Mouse (Mus musculus): ENCODE results near the gene Krt88. TPM values are rescaled to one million over a fixed set of nuclear protein-coding genes. Genes with fewer than 3 reads are reported as not detected.
A peak's percentile ranks its signal among the peaks of the same experiment; 100 is the strongest.

Krt88 gene
- polyA plus RNA-seq, 1 experiment from 2014 or later: not detected

GRCm38 (mm10) chr15:101455891-101456290 lies 8.3 kb downstream of the Krt88 start:
- 88% methylated on average over 6 of the region's 6 CpGs for WGBS
- H3K4me2 ChIP-seq (ENCODE audit: low read depth, severe bottlenecking): no peak overlapping the region

DNA sequence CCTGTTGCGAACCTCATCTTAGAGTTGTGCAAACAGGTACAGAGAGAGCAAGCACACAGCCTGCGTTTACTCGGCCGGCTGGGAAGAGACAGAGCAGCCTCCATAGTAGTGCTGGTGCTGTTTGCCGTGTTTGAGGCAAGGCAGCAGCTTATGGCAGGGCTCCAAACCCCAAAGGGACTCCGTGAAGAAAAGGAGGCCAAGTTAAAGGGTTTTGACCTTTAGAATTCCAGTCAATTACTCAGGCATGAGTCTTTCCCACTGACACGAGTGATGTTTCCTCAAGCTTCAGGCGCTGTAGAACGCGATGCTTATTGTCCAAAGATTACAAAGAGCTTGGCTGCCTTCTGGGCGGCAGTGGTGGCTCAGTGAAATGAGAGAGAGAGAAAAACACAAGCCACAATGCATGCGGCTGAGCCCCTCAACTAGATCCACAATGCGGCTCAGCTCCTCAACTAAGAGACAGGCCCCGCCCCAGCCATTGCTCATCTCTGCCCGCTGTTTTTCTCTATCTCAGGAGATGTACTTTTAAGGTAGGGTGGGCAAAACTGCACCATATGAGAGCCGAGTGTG lies 10.9 kb downstream of the Krt88 start:
- ATAC-seq (ENCODE audit: insufficient number of reproducible peaks, low FRiP score, low TSS enrichment, low read depth) (no peak), DNase-seq (ENCODE audit: low spot score) (no peak)
- H3K36me3 ChIP-seq (ENCODE audit: control insufficient read depth, insufficient read depth, low read length): no peaks in the 10 kb centered on the region
- no peak overlapping the region for H3K9ac ChIP-seq (ENCODE audit: low read length)
- H3K4me1 ChIP-seq (ENCODE audit: control insufficient read depth, insufficient read depth, low read length): no peaks in the 10 kb centered on the region
- 84% methylated on average over 16 of the region's 16 CpGs for WGBS
- no peak overlapping the region for H3K4me2 ChIP-seq (ENCODE audit: low read depth, severe bottlenecking)
- H3K27ac ChIP-seq (replicated peaks; ENCODE audit: low read depth, low read length): no peak overlapping the region
- H3K9me3 ChIP-seq (ENCODE audit: control insufficient read depth, low read length): 0 out of 2 replicates have a peak, but pooled peaks cover 2% of the 10 kb centered on the region
- H3K27me3 ChIP-seq (ENCODE audit: control insufficient read depth, insufficient read depth, low read length): no peaks in the 10 kb centered on the region
- no peak overlapping the region for H3K4me3 ChIP-seq (ENCODE audit: low read depth, low read length)

More at GRCm38 (mm10) chr15:101455891-101456290, 8.3 kb downstream of the Krt88 start:
- Histone ChIP-seq H3K36me3 (ENCODE audit: control insufficient read depth, insufficient read depth, low read length) (no peaks in the 10 kb centered on the region), H3K4me1 (ENCODE audit: control insufficient read depth, insufficient read depth, low read length) (no peaks in the 10 kb centered on the region), H3K27ac (replicated peaks; ENCODE audit: low read depth, low read length) (no peak overlapping the region), H3K9ac (ENCODE audit: low read length) (no peak overlapping the region), H3K4me3 (ENCODE audit: low read depth, low read length) (no peak overlapping the region), H3K27me3 (ENCODE audit: control insufficient read depth, insufficient read depth, low read length) (no peaks in the 10 kb centered on the region), H3K9me3 (ENCODE audit: control insufficient read depth, low read length) (0 out of 2 replicates have a peak, but pooled peaks cover 2% of the 10 kb centered on the region)
- no peak for ATAC-seq (ENCODE audit: insufficient number of reproducible peaks, low FRiP score, low TSS enrichment, low read depth)
- DNase-seq (ENCODE audit: low spot score): no peak

GRCm38 (mm10) chr15:101459283-101459682 lies 11.7 kb downstream of the Krt88 start:
- no peak overlapping the region for H3K4me3 ChIP-seq (ENCODE audit: low read depth, low read length)
- 79% methylated on average over 14 of the region's 14 CpGs for WGBS
- no peaks in the 10 kb centered on the region for H3K27me3 ChIP-seq (ENCODE audit: control insufficient read depth, insufficient read depth, low read length)
- 0 out of 2 replicates have a peak, but pooled peaks cover 2% of the 10 kb centered on the region for H3K9me3 ChIP-seq (ENCODE audit: control insufficient read depth, low read length)
- H3K36me3 ChIP-seq (ENCODE audit: control insufficient read depth, insufficient read depth, low read length): no peaks in the 10 kb centered on the region
- H3K4me2 ChIP-seq (ENCODE audit: low read depth, severe bottlenecking): no peak overlapping the region
- ATAC-seq (ENCODE audit: insufficient number of reproducible peaks, low FRiP score, low TSS enrichment, low read depth) (no peak), DNase-seq (ENCODE audit: low spot score) (no peak)
- no peak overlapping the region for H3K27ac ChIP-seq (replicated peaks; ENCODE audit: low read depth, low read length)
- H3K9ac ChIP-seq (ENCODE audit: low read length): no peak overlapping the region
- no peaks in the 10 kb centered on the region for H3K4me1 ChIP-seq (ENCODE audit: control insufficient read depth, insufficient read depth, low read length)

GRCm38 (mm10) chr15:101463651-101464050 lies 16.1 kb downstream of the Krt88 start, which contains the start of gene Krt81:
Gene Krt81, minus strand, starts transcription at chr15:101463751.
- Histone ChIP-seq H3K4me2 (ENCODE audit: low read depth, severe bottlenecking) (no peak within 1 kb of the TSS), H3K36me3 (ENCODE audit: control insufficient read depth, insufficient read depth, low read length) (no peaks in the 10 kb centered on the region), H3K9me3 (ENCODE audit: control insufficient read depth, low read length) (no peaks in the 10 kb centered on the region), H3K4me1 (ENCODE audit: control insufficient read depth, insufficient read depth, low read length) (no peaks in the 10 kb centered on the region), H3K27me3 (ENCODE audit: control insufficient read depth, insufficient read depth, low read length) (no peaks in the 10 kb centered on the region), H3K27ac (replicated peaks; ENCODE audit: low read depth, low read length) (no peak within 1 kb of the TSS), H3K4me3 (ENCODE audit: low read depth, low read length) (no peak within 1 kb of the TSS), H3K9ac (ENCODE audit: low read length) (no peak within 1 kb of the TSS)
- 81% methylated on average over 13 of the region's 13 CpGs for WGBS
- DNase-seq (ENCODE audit: low spot score) (no peak), ATAC-seq (ENCODE audit: insufficient number of reproducible peaks, low FRiP score, low TSS enrichment, low read depth) (no peak)

- Histone ChIP-seq H3K4me1 (ENCODE audit: control insufficient read depth, insufficient read depth, low read length) (no peaks in the 10 kb centered on the region), H3K9ac (ENCODE audit: low read length) (no peak overlapping the region), H3K36me3 (ENCODE audit: control insufficient read depth, insufficient read depth, low read length) (no peaks in the 10 kb centered on the region), H3K9me3 (ENCODE audit: control insufficient read depth, low read length) (no peaks in the 10 kb centered on the region), H3K27me3 (ENCODE audit: control insufficient read depth, insufficient read depth, low read length) (no peaks in the 10 kb centered on the region), H3K27ac (replicated peaks; ENCODE audit: low read depth, low read length) (no peak overlapping the region), H3K4me3 (ENCODE audit: low read depth, low read length) (no peak overlapping the region), H3K4me2 (ENCODE audit: low read depth, severe bottlenecking) (no peak overlapping the region)
- ATAC-seq (ENCODE audit: insufficient number of reproducible peaks, low FRiP score, low TSS enrichment, low read depth) (no peak), DNase-seq (ENCODE audit: low spot score) (no peak)
- WGBS: 79% methylated on average over 4 of the region's 4 CpGs
These were observed 21.5 kb downstream of the Krt88 start for GRCm38 (mm10) chr15:101469093-101469492.

GRCm38 (mm10) chr15:101472952-101473528 lies 25.5 kb downstream of the Krt88 start, which contains the start of gene Krt86:
Gene Krt86, plus strand, starts transcription at chr15:101473478.
- Histone ChIP-seq H3K4me1 (ENCODE audit: control insufficient read depth, insufficient read depth, low read length) (no peaks in the 10 kb centered on the region), H3K27me3 (ENCODE audit: control insufficient read depth, insufficient read depth, low read length) (no peaks in the 10 kb centered on the region)

DNA sequence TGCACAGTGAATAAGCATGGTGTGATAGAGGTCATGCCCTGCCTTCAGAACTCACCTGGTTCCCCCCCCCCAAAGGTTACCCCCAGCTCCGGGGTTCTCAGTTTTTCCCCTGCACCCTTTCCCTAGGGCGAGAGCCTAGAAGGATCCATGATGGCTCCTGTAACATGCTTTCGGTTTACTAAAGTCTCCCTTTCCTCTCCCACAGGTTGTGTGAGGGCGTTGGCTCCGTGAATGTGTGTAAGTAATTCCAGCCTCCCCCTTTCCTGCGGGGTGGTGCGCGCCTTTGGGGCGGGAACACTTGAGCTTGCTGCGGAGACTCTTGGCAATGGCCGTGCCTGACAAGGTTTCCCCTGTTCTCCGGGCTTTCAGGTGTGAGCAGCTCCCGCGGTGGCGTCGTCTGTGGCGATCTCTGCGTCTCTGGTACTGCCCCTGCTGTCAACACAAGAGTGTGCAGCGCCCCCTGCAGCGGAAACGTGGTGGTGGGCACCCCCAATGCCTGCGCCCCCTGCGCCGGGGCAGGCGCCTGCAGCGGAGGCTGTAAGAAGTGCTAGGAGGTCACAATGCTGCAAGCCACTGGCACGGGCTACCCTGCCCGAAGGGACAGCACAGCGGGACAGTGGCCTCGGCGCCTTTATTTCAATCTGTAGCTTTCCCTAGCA lies 31.6 kb downstream of the Krt88 start:
- Histone ChIP-seq H3K4me3 (ENCODE audit: low read depth, low read length) (peak overlapping the region; percentile 16; the same call in 1 of the 2 replicates), H3K9ac (ENCODE audit: low read length) (no peak overlapping the region), H3K4me1 (ENCODE audit: control insufficient read depth, insufficient read depth, low read length) (0 out of 2 replicates have a peak, but pooled peaks cover 4% of the 10 kb centered on the region), H3K27ac (replicated peaks; ENCODE audit: low read depth, low read length) (no peak overlapping the region), H3K4me2 (ENCODE audit: low read depth, severe bottlenecking) (peak overlapping the region; percentile 45), H3K27me3 (ENCODE audit: control insufficient read depth, insufficient read depth, low read length) (peaks cover 4% of the 10 kb centered on the region; the same call in 1 of the 2 replicates), H3K36me3 (ENCODE audit: control insufficient read depth, insufficient read depth, low read length) (no peaks in the 10 kb centered on the region), H3K9me3 (ENCODE audit: control insufficient read depth, low read length) (no peaks in the 10 kb centered on the region)
- DNase-seq (ENCODE audit: low spot score) (peak; percentile 76), ATAC-seq (ENCODE audit: insufficient number of reproducible peaks, low FRiP score, low TSS enrichment, low read depth) (no peak)
- WGBS: 12% methylated on average over 31 of the region's 31 CpGs

More at GRCm38 (mm10) chr15:101472952-101473528, 25.5 kb downstream of the Krt88 start, which contains the start of gene Krt86:
- no peaks in the 10 kb centered on the region for H3K36me3 ChIP-seq (ENCODE audit: control insufficient read depth, insufficient read depth, low read length)
- H3K4me2 ChIP-seq (ENCODE audit: low read depth, severe bottlenecking): no peak within 1 kb of the TSS
- no peak for ATAC-seq (ENCODE audit: insufficient number of reproducible peaks, low FRiP score, low TSS enrichment, low read depth)
- DNase-seq (ENCODE audit: low spot score): peak; percentile 84
- H3K9me3 ChIP-seq (ENCODE audit: control insufficient read depth, low read length): no peaks in the 10 kb centered on the region
- no peak within 1 kb of the TSS for H3K9ac ChIP-seq (ENCODE audit: low read length)
- no peak within 1 kb of the TSS for H3K27ac ChIP-seq (replicated peaks; ENCODE audit: low read depth, low read length)
- no peak within 1 kb of the TSS for H3K4me3 ChIP-seq (ENCODE audit: low read depth, low read length)
- 20% methylated on average over 10 of the region's 10 CpGs for WGBS

- no peaks in the 10 kb centered on the region for H3K36me3 ChIP-seq (ENCODE audit: control insufficient read depth, insufficient read depth, low read length)
- H3K4me1 ChIP-seq (ENCODE audit: control insufficient read depth, insufficient read depth, low read length): 0 out of 2 replicates have a peak, but pooled peaks cover 4% of the 10 kb centered on the region
- peak overlapping the region; percentile 45 for H3K4me2 ChIP-seq (ENCODE audit: low read depth, severe bottlenecking)
- peaks cover 4% of the 10 kb centered on the region; the same call in 1 of the 2 replicates for H3K27me3 ChIP-seq (ENCODE audit: control insufficient read depth, insufficient read depth, low read length)
- DNase-seq (ENCODE audit: low spot score) (no peak), ATAC-seq (ENCODE audit: insufficient number of reproducible peaks, low FRiP score, low TSS enrichment, low read depth) (no peak)
- H3K9me3 ChIP-seq (ENCODE audit: control insufficient read depth, low read length): no peaks in the 10 kb centered on the region
- no peak overlapping the region for H3K27ac ChIP-seq (replicated peaks; ENCODE audit: low read depth, low read length)
- WGBS: 37% methylated on average over 11 of the region's 11 CpGs
- no peak overlapping the region for H3K9ac ChIP-seq (ENCODE audit: low read length)
- 0 out of 2 replicates have a peak overlapping the region, but pooled peaks have one; percentile 16 for H3K4me3 ChIP-seq (ENCODE audit: low read depth, low read length)
These were observed 32.1 kb downstream of the Krt88 start for GRCm38 (mm10) chr15:101479666-101480060.

All from limb, embryonic 11.5 days (tissue).